Mouse (Mus musculus) cerebellum, postnatal 10 days (tissue): Measurements from ENCODE around the gene Aicda.
A peak's percentile ranks its signal among the peaks of the same experiment; 100 is the strongest.
"Not testable (repeated sequence)": the region's sequence is repeated elsewhere in the genome, so short reads cannot be mapped to it uniquely, and the experiment has no call there.

Source experiments
- DNase-seq, 2 experiments: peaks; one replicate each; pipeline ENCODE4 v3.0.0; 2021; ENCODE audit warnings: mixed read lengths in 2 of 2

Gene Aicda

DNA sequence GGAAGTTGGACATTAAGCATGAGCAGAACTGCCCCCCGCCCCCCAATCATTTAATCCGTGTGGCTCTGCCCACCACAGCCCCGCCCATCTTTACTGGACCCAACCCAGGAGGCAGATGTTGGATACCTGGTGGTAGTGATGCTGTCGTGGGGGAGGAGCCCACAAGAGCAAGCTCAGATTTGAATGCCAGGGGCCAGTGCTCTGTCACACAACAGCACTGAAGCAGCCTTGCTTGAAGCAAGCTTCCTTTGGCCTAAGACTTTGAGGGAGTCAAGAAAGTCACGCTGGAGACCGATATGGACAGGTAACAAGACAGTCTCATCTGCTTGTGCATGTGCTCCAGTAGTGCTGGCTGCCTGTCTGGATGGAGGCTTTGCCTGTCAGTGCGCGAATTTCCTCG lies at the start of gene Aicda:
Gene Aicda, plus strand, starts transcription at position 196 of the 400 bp plus-strand sequence.
- DNase-seq, result no peak

DNA sequence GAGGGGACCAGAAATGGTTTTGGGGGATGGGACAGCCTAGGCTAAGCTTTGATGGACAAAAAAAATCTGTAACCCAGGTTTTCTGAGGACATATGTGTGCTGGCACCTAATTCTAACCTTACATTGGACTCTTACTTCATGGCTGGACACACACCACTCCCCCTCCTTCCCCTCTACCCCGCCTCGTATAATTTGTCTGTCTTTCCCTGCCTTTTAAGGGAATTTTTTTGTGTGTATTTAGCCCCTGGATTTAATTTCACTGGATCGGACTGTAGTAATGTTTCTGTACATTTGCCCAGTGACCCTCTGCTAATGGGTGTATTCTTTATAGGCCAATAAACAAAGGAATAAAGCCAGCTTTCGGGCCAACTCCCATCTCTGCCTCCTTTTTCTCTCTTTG lies 48.6 kb upstream of the Aicda start:
- DNase-seq, result no peak

DNA sequence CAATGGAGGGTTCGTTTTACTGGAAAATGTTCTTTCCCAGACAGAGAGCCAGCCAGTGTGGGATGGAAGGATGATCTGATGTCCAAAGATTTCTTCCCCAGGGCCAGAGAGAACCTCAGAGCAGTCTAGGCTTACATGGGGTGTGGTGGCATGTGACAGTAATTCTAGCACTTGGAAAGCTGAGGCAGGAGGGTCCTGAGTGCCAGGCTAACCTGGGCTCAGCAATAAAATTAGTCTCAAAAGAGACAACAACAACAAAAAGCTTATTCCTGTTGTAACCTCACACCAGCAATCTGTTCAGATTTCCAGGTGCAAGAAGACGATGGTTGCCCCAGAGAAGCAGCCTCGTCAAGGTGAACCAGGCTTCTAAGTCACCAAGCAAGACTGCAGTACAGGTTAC lies 48.1 kb upstream of the Aicda start, which contains the start of gene Mfap5:
Gene Mfap5, plus strand, starts transcription at position 301 of the 400 bp plus-strand sequence.
- no peak for DNase-seq

DNA sequence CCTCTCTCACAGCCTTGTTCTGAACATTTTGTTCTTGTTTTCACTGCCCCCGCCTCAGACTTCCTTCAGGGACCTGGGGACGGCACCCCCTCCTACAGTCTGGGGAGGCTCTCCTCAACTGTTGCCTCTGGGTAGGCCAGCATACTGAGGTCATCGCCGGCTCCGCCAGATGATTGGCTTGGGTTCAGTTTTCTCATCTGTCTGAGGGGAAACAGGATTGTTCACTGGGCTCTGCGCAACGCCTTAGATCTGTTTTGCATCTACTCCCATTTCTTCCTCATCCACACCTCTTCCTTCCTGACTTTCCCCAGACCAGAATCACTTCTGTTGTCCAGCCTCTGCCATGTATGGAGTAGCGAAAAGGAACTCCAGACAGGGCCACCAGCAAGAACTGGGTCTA lies 45.1 kb upstream of the Aicda start:
- no peak for DNase-seq

DNA sequence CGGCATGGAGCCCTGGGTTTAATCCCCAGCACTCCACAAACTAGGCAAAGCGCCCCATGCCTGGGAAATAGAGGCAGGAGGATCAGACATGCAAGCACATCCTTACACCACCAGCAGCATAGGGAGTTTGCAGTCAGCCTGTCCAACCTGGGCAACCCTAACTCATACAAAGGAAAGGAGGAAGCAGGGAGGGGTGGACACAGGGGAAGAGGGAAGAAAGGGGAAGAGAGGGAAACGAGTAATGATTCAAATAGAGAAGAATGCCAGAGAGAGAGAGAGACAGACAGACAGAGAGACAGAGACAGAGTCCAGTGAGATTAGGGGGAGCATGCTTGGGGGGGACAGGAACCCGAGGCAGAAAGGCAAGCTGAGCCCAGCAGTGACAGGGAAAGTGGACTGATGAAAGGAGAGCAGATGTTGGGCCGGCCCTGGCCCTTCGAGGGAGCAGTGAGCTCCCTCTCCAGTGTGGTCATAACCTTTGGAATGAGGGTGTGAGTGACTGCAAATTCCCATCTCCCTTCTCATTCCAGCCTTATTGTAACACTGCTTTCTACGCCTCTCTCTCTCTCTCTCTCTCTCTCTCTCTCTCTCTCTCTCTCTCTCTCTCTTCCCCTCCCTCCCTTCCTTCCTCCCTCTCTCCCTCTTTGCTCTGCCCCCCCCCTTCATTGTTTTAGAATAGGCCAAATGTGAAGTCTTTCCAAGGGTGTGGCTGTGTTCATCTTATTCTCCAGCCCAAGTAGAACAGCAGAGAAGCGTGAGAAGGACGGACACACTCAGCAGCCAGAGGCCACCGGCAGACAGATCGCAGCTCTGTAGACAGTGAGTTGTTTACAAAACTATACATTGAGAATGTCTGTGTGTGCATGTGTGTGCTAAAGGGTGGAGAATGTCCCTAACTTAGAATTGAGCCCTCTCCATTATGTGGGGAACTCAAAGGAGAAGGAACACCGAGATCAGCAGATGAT lies 40.4 kb upstream of the Aicda start:
- DNase-seq, result no peak

DNA sequence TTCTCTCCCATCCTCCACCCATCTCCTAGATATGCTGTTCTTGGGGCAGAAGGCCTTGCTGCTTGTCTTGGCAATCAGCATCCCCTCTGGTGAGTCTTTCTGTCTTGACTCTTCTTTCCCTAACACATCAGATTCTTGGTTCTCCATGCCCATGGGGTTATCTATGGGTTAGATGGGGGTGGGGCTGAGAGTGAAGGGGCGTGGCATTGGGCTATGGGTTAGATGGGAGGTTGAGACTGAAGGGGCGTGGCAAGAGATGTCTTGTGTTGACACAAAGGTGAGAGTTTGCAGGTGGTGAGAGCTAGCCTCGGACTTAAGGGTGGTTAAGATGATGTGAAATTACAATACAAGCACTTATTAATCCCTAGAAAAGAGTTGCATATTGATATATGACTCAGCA lies 39.3 kb upstream of the Aicda start:
- DNase-seq, result no peak

DNA sequence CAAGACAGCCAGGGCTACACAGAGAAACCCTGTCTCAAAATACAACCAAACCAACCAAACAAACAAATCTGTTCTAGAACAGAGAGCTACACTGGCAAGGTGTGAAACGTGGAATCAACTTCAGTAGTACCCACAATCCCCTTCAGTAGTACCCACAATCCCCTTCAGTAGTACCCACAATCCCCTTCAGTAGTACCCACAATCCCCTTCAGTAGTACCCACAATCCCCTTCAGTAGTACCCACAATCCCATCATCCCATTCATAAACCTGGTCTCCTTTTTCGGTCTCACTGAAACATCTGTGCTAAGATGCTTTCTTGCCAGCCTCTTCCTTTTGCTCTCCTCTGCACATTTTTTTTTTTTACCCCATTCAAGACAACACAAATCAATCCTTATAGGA lies 37.8 kb upstream of the Aicda start:
- not testable (repeated sequence) for DNase-seq

DNA sequence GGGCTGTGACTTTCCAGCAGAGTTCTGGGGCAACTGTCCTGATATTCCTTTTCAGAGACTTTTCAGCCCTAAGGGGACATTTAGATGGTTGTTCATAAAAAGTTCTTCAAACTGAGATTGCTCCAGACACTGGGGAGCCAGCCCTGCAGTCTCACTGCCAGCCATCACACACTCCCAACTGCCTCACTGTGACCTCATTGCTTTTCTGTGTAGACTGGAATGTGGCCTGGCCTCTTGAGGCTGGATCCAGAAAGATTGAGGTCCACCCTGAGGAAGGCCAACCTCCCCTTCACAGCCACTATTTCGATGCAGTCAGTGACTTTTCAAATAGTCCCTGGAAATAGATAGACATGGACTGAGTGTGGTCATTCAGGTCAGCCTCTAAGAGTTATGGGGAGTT lies 35.9 kb upstream of the Aicda start:
- no peak for DNase-seq

DNA sequence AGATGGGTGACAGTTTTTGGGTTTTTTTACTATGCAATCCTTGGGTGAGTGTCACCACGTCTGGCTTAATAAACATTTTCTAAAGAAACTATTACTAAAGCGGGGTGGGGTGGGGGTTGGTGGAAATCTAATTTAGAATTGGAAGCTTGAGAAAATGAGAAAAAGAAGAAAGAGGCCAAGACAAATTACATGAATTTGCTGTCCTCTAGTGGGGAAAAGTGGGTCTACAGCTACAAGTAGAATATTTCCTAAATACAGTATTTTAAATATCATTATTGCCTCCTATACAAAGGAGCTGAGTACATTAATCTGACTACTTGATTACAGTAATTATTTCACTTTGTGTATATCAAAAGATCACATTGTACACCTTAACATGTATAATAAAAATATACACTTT lies 34.2 kb upstream of the Aicda start:
- DNase-seq, result peak; percentile 36 to 58

DNA sequence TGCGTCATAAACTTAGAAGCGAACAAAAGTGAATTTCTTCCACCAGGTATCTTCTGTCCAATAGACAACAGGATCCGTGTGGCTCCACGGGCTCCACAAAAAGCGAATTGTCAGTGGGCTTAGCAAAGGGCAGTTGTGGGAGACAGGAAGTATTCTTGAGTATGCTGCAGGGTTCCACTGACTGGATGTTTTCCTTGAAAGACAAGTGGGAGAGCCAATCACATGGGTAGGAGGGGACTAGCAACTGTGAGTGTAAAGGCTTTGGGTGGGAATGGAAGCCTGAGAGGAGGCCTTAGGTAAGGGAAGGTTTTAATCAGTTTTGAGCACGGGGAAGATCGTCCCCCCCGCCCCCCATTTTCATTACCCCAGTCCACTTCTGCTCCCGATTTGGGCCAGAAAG lies 31.0 kb upstream of the Aicda start:
- peak; percentile 57 to 63 for DNase-seq

DNA sequence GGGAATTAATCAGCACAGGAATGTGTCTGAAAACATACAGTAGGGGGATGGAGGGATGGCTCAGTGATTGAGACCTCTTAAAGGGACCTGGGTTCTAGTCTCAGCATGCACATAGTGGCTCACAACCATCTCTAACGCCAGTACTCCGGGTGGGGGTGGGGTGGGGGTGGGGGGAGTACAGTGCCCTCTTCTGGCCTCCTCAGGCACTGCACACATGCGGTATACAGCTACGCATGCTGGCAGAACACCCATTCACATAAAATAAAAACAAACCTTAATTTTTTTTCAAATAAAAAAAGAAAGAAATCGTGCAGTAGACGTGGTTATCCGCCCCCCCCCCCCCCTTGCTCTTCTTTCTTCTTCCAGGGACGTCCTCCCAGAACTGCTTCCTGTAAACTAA lies 30.3 kb upstream of the Aicda start:
- no peak for DNase-seq

DNA sequence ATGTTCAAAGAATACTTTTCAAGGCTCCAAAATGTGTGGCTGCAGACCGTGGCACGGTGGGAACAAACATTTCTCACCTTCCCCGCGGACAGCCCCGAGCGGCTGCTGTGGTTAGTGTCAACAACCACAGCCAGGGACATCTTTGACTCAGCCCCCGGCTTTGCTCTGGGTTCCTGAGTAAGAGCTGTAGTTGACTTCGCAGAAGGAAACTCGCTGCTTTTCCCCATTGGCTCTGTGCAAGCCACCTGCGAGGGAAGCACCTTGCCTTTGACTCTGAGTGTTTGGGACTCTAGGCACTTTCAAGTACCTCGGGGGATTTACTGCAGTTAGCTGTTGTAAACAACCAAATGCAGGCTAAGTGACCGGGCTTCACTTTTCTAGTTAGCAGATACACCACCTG lies 26.0 kb upstream of the Aicda start:
- DNase-seq, result no peak

DNA sequence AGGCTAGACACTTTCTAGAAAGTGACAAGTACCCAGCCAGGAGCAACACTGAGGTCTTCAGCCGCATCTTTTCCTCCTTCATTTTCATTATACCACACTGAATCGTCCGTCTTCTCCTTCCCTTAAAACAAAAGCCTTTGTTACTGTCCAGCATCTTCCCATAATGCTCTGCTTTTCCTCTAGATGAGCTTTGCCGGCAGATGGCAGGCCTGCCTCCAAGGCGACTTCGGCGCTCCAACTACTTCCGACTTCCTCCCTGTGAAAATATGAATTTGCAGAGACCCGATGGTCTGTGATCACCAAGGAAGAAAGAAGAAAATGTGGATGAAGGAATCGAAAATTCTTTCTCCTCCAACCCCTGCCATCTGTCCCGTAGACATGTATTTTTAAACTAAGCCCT lies 25.5 kb upstream of the Aicda start:
- no peak for DNase-seq

DNA sequence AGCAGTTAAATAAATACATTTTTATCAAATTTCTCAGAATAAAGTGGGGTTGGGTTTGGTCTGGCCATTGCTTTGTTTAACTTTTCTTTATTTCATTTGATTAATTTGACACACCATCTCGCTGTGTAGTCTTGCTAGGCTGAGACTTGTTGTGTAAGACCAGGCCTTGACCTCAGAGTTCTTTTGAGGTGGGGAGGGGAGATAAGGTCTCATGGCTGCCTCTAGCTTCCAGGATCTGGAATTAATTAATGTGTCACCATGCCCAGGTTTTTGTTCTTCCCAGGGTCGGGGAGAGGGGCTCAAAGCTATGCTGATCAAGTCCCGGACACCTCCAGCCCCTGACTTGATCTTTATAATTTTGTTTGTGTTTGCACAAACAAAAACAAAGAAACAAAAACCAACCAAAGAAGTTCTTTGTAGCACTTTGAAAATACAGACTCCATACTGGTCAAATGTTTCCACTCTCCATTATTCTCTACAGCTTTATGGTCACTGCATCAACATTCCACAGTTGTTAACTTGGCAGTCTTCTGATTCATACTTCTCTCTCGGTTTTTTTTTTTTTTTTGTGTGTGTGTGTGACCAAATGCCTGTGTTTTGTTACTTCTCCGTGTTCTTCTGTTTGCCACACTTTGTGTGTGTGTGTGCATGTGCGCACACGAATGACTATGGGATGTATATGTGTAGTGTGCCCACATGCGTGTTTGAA lies 22.0 kb upstream of the Aicda start:
- DNase-seq, result no peak

DNA sequence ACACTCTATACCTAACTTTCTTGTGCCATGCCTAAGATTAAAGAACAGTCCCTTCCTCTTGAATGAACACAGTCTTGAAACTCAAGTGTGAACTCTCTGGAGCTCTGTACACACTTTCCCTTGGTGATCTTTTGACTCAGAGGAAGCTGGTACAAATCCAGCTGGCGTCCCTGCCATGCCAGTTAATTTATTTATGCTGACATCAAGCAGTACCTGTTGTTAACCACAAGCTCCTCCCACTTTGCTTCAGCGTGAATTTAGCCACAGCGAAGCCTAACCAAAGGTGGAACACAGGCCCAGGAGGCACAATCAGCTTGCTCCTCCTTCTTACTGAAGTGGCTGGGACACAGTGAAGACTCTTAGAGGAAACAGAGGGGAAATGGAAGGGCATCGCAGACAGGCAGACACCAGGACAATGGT lies 20.7 kb upstream of the Aicda start:
- peak; percentile 29 to 34 for DNase-seq

DNA sequence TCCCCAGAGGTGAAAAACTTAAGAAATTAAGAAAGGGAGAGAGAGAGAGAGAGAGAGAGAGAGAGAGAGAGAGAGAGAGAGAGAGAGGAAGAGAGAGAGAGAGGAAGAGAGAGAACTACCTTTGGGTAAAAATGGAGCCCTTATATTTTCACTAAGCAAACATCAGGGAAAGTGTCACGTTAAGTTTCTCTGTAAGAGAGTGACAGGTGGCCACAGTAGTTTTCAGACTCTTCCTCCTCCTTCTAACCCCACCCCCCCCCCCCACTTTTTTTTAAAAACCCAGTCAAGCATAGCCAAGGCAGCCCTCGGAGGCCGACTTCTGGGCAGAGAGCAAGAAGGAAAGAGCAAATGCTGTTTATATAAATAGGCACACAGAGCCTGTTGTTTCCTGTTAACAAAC lies 19.6 kb upstream of the Aicda start:
- no peak for DNase-seq

DNA sequence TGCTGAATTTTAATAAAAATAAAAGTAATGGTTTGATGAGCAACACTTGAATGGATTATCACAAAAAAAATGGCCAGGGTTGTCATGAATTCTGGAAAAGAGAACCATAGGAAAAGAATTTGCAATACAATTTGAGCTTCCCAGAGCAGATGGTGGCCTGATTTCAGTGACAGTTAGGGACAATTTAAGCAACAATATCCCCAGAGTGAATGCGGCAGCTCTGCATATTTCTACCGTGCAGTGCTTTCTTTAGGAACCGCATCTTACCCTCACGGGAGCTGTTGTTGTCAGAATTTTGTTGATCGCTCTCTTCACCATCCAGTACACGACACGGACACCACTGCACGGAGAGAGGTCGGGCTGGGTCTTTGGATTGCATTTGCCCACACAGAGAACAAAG lies 14.0 kb upstream of the Aicda start:
- DNase-seq, result no peak

DNA sequence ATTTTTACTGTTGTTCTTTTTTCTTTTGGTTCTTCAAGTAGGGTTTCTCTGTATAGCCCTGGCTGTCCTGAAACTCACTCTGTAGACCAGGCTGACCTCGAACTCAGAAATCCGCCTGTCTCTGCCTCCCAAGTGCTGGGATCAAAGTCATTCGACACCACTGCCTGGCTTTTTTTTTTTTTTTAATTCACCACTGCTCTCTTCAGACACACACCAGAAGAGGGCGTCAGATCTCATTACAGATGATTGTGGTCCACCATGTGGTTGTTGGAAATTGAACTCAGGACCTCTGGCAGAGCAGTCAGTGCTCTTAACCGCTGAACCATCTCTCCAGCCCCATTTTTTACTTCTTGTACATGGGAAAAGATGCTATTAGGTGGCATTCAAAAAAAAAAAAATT lies 11.1 kb upstream of the Aicda start:
- DNase-seq, result not testable (repeated sequence)

DNA sequence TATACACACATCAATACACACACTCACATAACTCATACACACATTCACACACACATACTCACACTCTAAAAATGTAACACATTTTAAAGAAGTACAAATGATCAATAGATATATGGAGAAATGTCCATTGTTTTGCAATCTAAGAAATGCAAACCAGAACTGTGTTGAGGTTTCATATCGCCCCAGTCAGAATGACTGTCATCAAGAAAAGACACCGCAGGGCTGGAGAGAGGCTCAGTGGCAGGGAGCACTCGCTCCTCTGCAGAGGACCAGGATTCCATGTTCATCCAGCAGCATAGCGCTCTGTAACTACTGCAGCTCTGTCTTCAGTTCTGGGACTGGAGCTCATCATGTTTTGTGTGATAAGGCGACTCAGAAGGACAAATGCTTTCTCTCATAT lies 10.0 kb upstream of the Aicda start:
- DNase-seq, result no peak

DNA sequence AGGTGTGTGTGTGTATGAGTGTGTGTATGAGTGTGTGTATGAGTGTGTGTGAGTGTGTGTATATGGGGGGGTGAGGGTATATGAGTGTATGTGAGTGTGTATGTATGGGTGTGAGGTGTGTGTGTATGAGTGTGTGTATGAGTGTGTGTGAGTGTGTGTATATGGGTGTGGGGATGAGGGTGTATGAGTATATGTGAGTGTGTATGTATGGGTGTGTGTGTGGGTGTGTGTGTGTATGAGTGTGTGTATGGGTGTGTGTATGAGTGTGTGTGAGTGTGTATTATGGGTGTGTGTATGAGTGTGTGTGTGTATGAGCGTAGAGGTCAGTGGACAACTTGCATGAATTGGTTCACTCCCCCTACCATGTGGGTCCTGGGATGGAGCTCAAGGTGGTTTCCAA lies 8.9 kb upstream of the Aicda start:
- no peak for DNase-seq

DNA sequence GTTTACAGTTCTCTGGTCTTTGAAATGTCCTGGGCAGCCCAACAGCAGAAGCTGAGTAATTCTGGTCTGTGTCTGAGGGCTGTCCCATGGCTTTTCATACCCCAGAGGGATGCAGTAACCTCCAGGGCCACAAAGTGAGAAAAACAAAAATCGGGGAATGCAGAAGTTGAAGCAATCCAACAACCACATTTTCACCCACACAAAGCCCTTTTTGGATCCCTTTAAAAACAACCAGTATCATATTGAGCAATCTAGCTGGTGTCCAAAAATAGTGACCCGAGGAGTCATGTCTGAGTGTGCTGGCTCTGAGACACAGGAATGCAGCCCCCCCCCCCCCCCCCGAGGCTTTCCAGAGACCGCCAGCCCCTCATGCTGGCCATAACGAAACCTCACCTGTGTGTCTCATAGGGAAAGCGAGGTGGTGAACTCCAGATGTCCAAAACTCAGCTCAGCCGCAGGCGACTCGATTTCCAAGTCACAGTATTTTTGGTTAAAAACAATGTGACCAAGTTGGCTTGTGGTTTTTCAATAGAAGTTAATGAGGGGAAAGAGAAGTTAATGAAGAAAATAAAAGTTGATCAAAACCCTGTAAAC lies 8.2 kb upstream of the Aicda start:
- no peak for DNase-seq

DNA sequence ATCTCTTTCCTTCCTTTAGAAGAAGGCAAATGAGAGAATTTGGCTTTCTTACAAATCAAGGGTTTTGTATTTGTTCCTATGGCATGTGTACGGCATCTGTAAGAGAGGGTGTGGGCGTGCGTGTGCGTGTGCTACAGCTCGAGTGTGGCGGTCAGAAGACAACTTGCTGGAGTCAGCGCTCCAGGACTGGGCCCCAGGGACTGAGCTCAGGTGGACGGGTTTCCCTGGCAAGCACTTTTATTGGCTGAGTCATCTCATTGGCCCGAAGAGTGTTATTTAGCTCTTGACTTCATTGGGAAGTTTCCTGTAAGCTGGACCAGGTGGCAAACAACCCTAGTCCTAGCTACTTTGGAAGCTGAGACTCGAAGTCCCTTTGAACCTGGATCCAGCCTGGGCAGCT lies 7.7 kb upstream of the Aicda start:
- DNase-seq, result no peak

DNA sequence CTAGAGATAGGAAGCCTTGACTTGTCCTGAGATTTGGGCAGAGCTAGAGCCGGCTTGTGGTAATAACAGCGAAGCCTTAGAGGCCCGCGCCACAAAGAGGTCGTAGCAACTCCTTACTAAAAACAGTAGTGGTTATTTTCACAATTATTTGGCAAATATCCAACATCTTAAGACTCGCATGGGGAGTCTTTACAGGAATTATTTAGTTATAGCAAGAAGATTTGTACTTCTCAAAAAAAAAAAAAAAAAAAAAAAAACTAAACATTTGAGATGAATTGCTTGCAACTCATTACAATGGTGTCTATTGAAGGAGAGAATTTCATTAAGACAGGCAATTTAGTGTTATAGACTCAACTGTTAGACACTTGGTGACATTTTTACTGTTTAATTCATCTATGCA lies 501 bp downstream of the Aicda start:
- no peak for DNase-seq

DNA sequence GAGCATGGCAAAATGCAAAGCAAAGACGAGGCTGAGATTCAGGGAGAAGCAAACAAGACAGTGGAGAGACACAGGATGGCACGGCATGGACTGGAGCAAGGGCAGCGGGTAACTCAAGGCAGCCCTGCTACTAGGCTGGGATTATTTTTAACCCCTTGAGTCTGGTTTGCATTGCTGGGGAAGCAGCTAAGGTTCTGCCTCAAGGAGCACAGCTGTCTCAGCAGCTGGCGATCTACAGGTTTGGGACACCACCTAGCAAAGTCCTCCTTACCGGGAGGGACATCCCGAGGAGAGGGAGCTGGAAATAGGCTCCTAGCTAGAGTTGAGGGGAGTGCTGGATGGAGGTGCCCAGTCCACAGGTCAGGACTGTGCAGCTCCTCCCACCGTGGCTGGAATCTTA lies 1.7 kb downstream of the Aicda start:
- no peak for DNase-seq
